Mouse (Mus musculus) Patski (cell line): ENCODE results near the gene Nxpe2. TPM values are rescaled to one million over a fixed set of nuclear protein-coding genes. Genes with fewer than 3 reads are reported as not detected.

Experiments used
- ATAC-seq: fragments of 100-300 bp; one replicate; pipeline ENCODE4 v1.8.0; 2021
- CTCF ChIA-PET: fragments of 350-600 bp; sonication (Branson Sonifier 250); formaldehyde crosslinking; loops from one replicate; lab custom pipeline; 2022; ENCODE audit warnings: inconsistent platforms; lab: Charles Lee
- POLR2A ChIA-PET: fragments of 350-600 bp; sonication (Branson Sonifier 250); formaldehyde crosslinking; loops from one replicate; lab custom pipeline; 2022; ENCODE audit warnings: antibody characterized with exemption, inconsistent platforms; lab: Charles Lee
- DNase-seq: peaks from one replicate; pipeline ENCODE4 v3.0.0-alpha.2; 2011; ENCODE audit warnings: low read depth, low spot score
- H3K27me3 ChIP-seq: fragments of 371-371 bp; one replicate; pipeline ENCODE4 v1.5.1; 2021
- CTCF ChIP-seq: fragments of 100-300 bp; IDR thresholded peaks from one replicate; pipeline ENCODE4 v1.5.1; 2021
- in situ Hi-C: fragments of 300-500 bp; cut with MboI; formaldehyde crosslinking; loops from 3 replicates; pipeline ENCODE4 v1.11.1; 2018; ENCODE audit warnings: low pct_unique_long_range_greater_than_20kb, mixed read lengths
- polyA plus RNA-seq: library from polyadenylated mRNA; unstranded; gene quantifications from one replicate; pipeline ENCODE4 v1.2.3, GENCODE M21; 2021

Gene Nxpe2
- polyA plus RNA-seq, 1 experiment from 2014 or later = 0.10 TPM

- CTCF ChIA-PET = no interaction called here
- DNase-seq = no peak
These were observed 54.3 kb downstream of the Nxpe2 start for GRCm38 (mm10) chr9:48298983-48299382.

GRCm38 (mm10) chr9:48294754-48295153 is 58.5 kb downstream of the Nxpe2 start:
- POLR2A ChIA-PET = no interaction called here
- DNase-seq = no peak
- CTCF ChIA-PET = no interaction called here
- in situ Hi-C loops = no loop called here
- H3K27me3 ChIP-seq = no peaks in the 10 kb centered on the region
- TF ChIP-seq CTCF = no peak
- ATAC-seq = no peak

More at GRCm38 (mm10) chr9:48298983-48299382, 54.3 kb downstream of the Nxpe2 start:
- in situ Hi-C loops = no loop called here
- no peak for TF ChIP-seq CTCF
- POLR2A ChIA-PET = no interaction called here
- no peak for ATAC-seq
- H3K27me3 ChIP-seq = no peaks in the 10 kb centered on the region

GRCm38 (mm10) chr9:48290281-48290680 is 63.0 kb downstream of the Nxpe2 start:
- no peaks in the 10 kb centered on the region for H3K27me3 ChIP-seq
- no peak for TF ChIP-seq CTCF
- CTCF ChIA-PET = no interaction called here
- POLR2A ChIA-PET = no interaction called here
- no peak for DNase-seq
- in situ Hi-C loops = no loop called here
- ATAC-seq = no peak

- ATAC-seq = no peak
- no peaks in the 10 kb centered on the region for H3K27me3 ChIP-seq
- CTCF ChIA-PET = no interaction called here
- no peak for TF ChIP-seq CTCF
- DNase-seq = no peak
- in situ Hi-C loops = no loop called here
- POLR2A ChIA-PET = no interaction called here
These were observed 69.0 kb downstream of the Nxpe2 start for GRCm38 (mm10) chr9:48284221-48284620.

- POLR2A ChIA-PET = no interaction called here
- CTCF ChIA-PET = no interaction called here
These were observed 76.4 kb downstream of the Nxpe2 start for GRCm38 (mm10) chr9:48276831-48277230.

More at GRCm38 (mm10) chr9:48276831-48277230, 76.4 kb downstream of the Nxpe2 start:
- H3K27me3 ChIP-seq = no peaks in the 10 kb centered on the region
- in situ Hi-C loops = no loop called here
- no peak for TF ChIP-seq CTCF
- DNase-seq (no peak), ATAC-seq (no peak)

Other genes with a start within 250 kb of the Nxpe2 start
- gene Nxpe4, start 191.4 kb downstream of the Nxpe2 start, polyA plus RNA-seq = 3.5 TPM
- 166 TPM for gene Rexo2, start 127.2 kb upstream of the Nxpe2 start, polyA plus RNA-seq
- gene Rbm7, start 141.8 kb upstream of the Nxpe2 start, polyA plus RNA-seq = 57.6 TPM
- 17.0 TPM for gene Gm5617, start 142.0 kb upstream of the Nxpe2 start, polyA plus RNA-seq